ENCODE assay signal across 21 mouse cellular contexts in the genomic region with DNA sequence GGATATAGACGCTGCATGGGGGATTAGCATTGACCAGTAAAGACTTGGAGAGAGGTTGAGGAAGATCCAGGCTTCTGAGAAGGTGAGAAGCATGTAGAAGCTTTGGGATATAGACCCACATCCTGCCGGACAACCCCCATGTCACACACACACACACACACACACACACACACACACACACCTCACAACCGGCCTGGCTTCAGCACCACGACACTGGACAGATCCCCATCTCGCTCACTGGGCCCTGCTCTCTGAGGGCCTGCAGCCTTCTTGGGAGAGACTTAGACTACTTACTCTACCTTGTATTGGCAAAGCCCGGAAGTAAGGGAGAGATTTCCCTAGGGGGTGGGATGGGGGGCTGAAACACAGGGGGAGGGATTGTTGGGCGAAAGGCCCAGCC. TPM values are rescaled to one million over a fixed set of nuclear protein-coding genes. Genes with fewer than 3 reads are reported as not detected.
A peak's percentile ranks its signal among the peaks of the same experiment; 100 is the strongest.
DNase-seq lines count a peak whose midpoint lies in the region; TF ChIP-seq lines count a peak whose summit lies in the region.
"Had no signal": no experiment of that assay in that cellular context is flagged by ENCODE, and none has a peak within 500 bp of the region (broad histone marks: within the 10 kb centered on the region; RNA-seq: fewer than 3 reads in every experiment).

No protein-coding gene starts in this region.

- WGBS in kidney, adult 2 months = 33% methylated on average over 6 of the region's 7 CpGs

- H3K4me1 ChIP-seq in kidney, adult 2 months (ENCODE audit: control insufficient read depth, insufficient read depth, low read length) = no peaks in the 10 kb centered on the region
- H3K4me1 ChIP-seq: limb, embryonic 12.5 days; liver, embryonic 12.5 days; lung, embryonic 15.5 days; midbrain, embryonic 10.5 days had no signal

- TF ChIP-seq POLR2A in kidney, adult 2 months (IDR thresholded peaks at IDR 0.05; ENCODE audit: low read depth, low read length) = no peak
- TF ChIP-seq POLR2A in myocyte (IDR thresholded peaks at IDR 0.05; ENCODE audit: insufficient read length, low read depth) = no peak

- no peak for TF ChIP-seq CTCF in kidney, adult 2 months (conservative IDR thresholded peaks at IDR 0.05; ENCODE audit: insufficient read depth, insufficient read length, low read depth, low read length)

- no peak overlapping the region for H3ac ChIP-seq in myocyte (ENCODE audit: control insufficient read depth, insufficient read length)

- H3K4me2 ChIP-seq in myocyte (ENCODE audit: low read depth) = no peak overlapping the region
- H3K4me2 ChIP-seq: limb, embryonic 12.5 days; liver, embryonic 12.5 days; lung, embryonic 15.5 days had no signal

- peak; percentile 14 for DNase-seq in adrenal gland, postnatal 10 days
- DNase-seq in adrenal gland, postnatal 36 days = no peak
- peak; percentile 60 to 62 for DNase-seq in kidney, postnatal 4 days
- DNase-seq in kidney, adult 2 months = no peak
- DNase-seq in embryo, embryonic 11 days = peak; percentile 33
- DNase-seq in heart, adult 11 months = no peak
- no peak for DNase-seq in cerebellum, adult 11-12 months
- DNase-seq: gastrocnemius, postnatal 10 days; heart, adult 18-20 months; heart, postnatal 36 days; kidney, adult 8-10 months; kidney, postnatal 25 days; layer of hippocampus, adult 9-11 months had no signal

- H3K27ac ChIP-seq in kidney, adult 2 months (ENCODE audit: insufficient read depth, low read depth, low read length) = no peak overlapping the region
- H3K27ac ChIP-seq: hindbrain, postnatal 0 days; left cerebral cortex, adult 2 months; limb, embryonic 12.5 days; liver, embryonic 12.5 days; lung, embryonic 15.5 days; midbrain, embryonic 10.5 days; stomach, postnatal 0 days had no signal

- H3K79me2 ChIP-seq in myocyte (ENCODE audit: control insufficient read depth, insufficient read depth) = no peaks in the 10 kb centered on the region

- H3K27me3 ChIP-seq in kidney, adult 2 months (replicated peaks; ENCODE audit: control insufficient read depth, insufficient read depth, low read length) = no peaks in the 10 kb centered on the region
- H3K27me3 ChIP-seq in myocyte (ENCODE audit: control insufficient read depth, insufficient read depth, insufficient read length) = no peaks in the 10 kb centered on the region
- H3K27me3 ChIP-seq: limb, embryonic 12.5 days; liver, embryonic 12.5 days; lung, embryonic 15.5 days had no signal

- H3K36me3 ChIP-seq in kidney, adult 2 months (ENCODE audit: control insufficient read depth, insufficient read depth, low read length) = no peaks in the 10 kb centered on the region
- H3K36me3 ChIP-seq in myocyte (ENCODE audit: control insufficient read depth, insufficient read depth) = no peaks in the 10 kb centered on the region
- H3K36me3 ChIP-seq: limb, embryonic 12.5 days; liver, embryonic 12.5 days; lung, embryonic 15.5 days; midbrain, embryonic 10.5 days had no signal

- H3K4me3 ChIP-seq in kidney, adult 2 months (ENCODE audit: insufficient read depth, low read depth, low read length) = no peak overlapping the region
- H3K4me3 ChIP-seq in myocyte = no peak overlapping the region
- H3K4me3 ChIP-seq: left cerebral cortex, adult 2 months; limb, embryonic 12.5 days; liver, embryonic 12.5 days; lung, embryonic 15.5 days; midbrain, embryonic 10.5 days had no signal

TF ChIP-seq in myocyte, 11 proteins besides CTCF, POLR2A, EP300 and RAD21:
- TF ChIP-seq REST (IDR thresholded peaks at IDR 0.05; ENCODE audit: insufficient read depth, insufficient read length) = peak; percentile 69
- TF ChIP-seq SRF (IDR thresholded peaks at IDR 0.05; ENCODE audit: control insufficient read depth, insufficient read length, low read depth) = no peak

RNA-seq across cellular contexts. Expression of a gene that starts 51.5 kb away (rescaled TPM):
- 10 to 100 TPM; 20.4 to 22.3 TPM for total RNA-seq in adrenal gland, postnatal 10 days (2021)
- total RNA-seq in adrenal gland, postnatal 36 days (2021) = 10 to 100 TPM; 18.8 to 21.4 TPM
- 42.6 and 45.1 TPM in 2 replicates for polyA plus RNA-seq in kidney, adult 2 months (2012; rRNA removed)
- 29.2 TPM for polyA plus RNA-seq in myocyte (2012; fragmentation: generic; extraction: Trizol)

Comparison
In these comparisons a context has a peak if more than half of its experiments do, and no peak if none do; other contexts are left out.
1. DNase-seq: peak in adrenal gland, postnatal 10 days (single experiment), kidney, postnatal 4 days (2 of 2) and embryo, embryonic 11 days (single experiment); none in adrenal gland, postnatal 36 days (0 of 2), kidney, adult 2 months (single experiment), heart, adult 11 months (single experiment) and cerebellum, adult 11-12 months (single experiment).